Mouse (Mus musculus) CH12.LX (cell line): ENCODE results near the gene Fam178b. TPM values are rescaled to one million over a fixed set of nuclear protein-coding genes. Genes with fewer than 3 reads are reported as not detected.

ENCODE experiments used
- DNase-seq: peaks from one replicate; pipeline ENCODE4 v3.0.0-alpha.2; 2013; ENCODE audit errors: extremely low read depth
- H3K27ac ChIP-seq: 2 replicates; pipeline ENCODE4 v1.5.1; 2012; ENCODE audit warnings: low read depth, mild to moderate bottlenecking, control low read depth, moderate library complexity; ENCODE audit not compliant: insufficient read depth
- H3K27me3 ChIP-seq: replicated peaks from 2 replicates; pipeline ENCODE3; 2012; ENCODE audit warnings: inconsistent platforms
- H3K36me3 ChIP-seq, 2 experiments: replicated peaks in 1 of 2; 2 replicates each; pipeline versions ENCODE3 to v1.6.1; 2012; ENCODE audit warnings: inconsistent platforms in 1 of 2, low read length in 1 of 2, mild to moderate bottlenecking in 1 of 2, mixed read lengths in 1 of 2, moderate library complexity in 1 of 2; ENCODE audit not compliant: control insufficient read depth in 1 of 2, insufficient read depth in 1 of 2
- H3K4me1 ChIP-seq, 2 experiments: 2 replicates each; pipeline ENCODE4 v1.6.1; 2012; ENCODE audit warnings: inconsistent platforms in 1 of 2, moderate library complexity in 1 of 2; ENCODE audit not compliant: insufficient read depth in 2 of 2, control insufficient read depth in 1 of 2
- H3K4me2 ChIP-seq: 2 replicates; pipeline ENCODE4 v1.6.1; 2012; ENCODE audit warnings: low read depth, mild to moderate bottlenecking, control low read depth; ENCODE audit not compliant: poor library complexity, insufficient read depth, severe bottlenecking
- H3K4me3 ChIP-seq, 3 experiments: fragments of 150-350 bp in 1 of 3; sonication (generic) in 1 of 3; replicated peaks in 1 of 3; 2 replicates each; pipeline versions ENCODE3 to v1.5.1; 2011 to 2012; ENCODE audit warnings: low read depth in 2 of 3, low read length in 2 of 3, mild to moderate bottlenecking in 2 of 3, moderate library complexity in 2 of 3, control low read depth in 1 of 3, improper control_type of control experiment in 1 of 3, inconsistent platforms in 1 of 3, mixed read lengths in 1 of 3; ENCODE audit not compliant: poor library complexity in 1 of 3
- H3K79me2 ChIP-seq: replicated peaks from 2 replicates; pipeline ENCODE4 v1.6.1; 2012; ENCODE audit warnings: mild to moderate bottlenecking, moderate library complexity; ENCODE audit not compliant: control insufficient read depth, poor library complexity, insufficient read depth, severe bottlenecking; ENCODE audit errors: extremely low read depth
- H3K9ac ChIP-seq: 2 replicates; pipeline ENCODE4 v1.6.1; 2012; ENCODE audit warnings: low read depth, mild to moderate bottlenecking, control low read depth, moderate library complexity; ENCODE audit not compliant: insufficient read depth
- H3K9me3 ChIP-seq: replicated peaks from 2 replicates; pipeline ENCODE3; 2012; ENCODE audit warnings: low read length, inconsistent platforms, mixed read lengths
- CHD1 ChIP-seq: IDR thresholded peaks from 2 replicates; pipeline ENCODE4 v1.6.1; 2012; ENCODE audit warnings: low read depth, low read length, improper control_type of control experiment, inconsistent platforms
- CHD2 ChIP-seq: IDR thresholded peaks from 2 replicates; pipeline ENCODE4 v1.6.1; 2011; ENCODE audit warnings: low read length, improper control_type of control experiment
- E2F4 ChIP-seq: IDR thresholded peaks from 2 replicates; pipeline ENCODE4 v1.6.1; 2011; ENCODE audit warnings: low read depth, low read length, improper control_type of control experiment; ENCODE audit not compliant: insufficient replicate concordance
- ELF1 ChIP-seq: IDR thresholded peaks from 2 replicates; pipeline ENCODE4 v1.6.1; 2014; ENCODE audit warnings: low read depth, mild to moderate bottlenecking, inconsistent platforms, low read length, improper control_type of control experiment
- ETS1 ChIP-seq: conservative IDR thresholded peaks from 2 replicates; pipeline ENCODE4 v1.6.1; 2012; ENCODE audit warnings: low read depth, mild to moderate bottlenecking, inconsistent platforms, low read length, improper control_type of control experiment, moderate library complexity
- JUN ChIP-seq: IDR thresholded peaks from 2 replicates; pipeline ENCODE4 v1.6.1; 2011; ENCODE audit warnings: low read depth, mild to moderate bottlenecking, low read length, improper control_type of control experiment, moderate library complexity; ENCODE audit not compliant: insufficient read depth
- KAT2A ChIP-seq: IDR thresholded peaks from 2 replicates; pipeline ENCODE4 v1.6.1; 2012; ENCODE audit warnings: low read length, improper control_type of control experiment, inconsistent platforms; ENCODE audit not compliant: insufficient replicate concordance
- MAZ ChIP-seq: IDR thresholded peaks from 2 replicates; pipeline ENCODE4 v1.6.1; 2012; ENCODE audit warnings: low read depth, mild to moderate bottlenecking, inconsistent platforms, low read length, improper control_type of control experiment, moderate library complexity
- MEF2A ChIP-seq: IDR thresholded peaks from 2 replicates; pipeline ENCODE4 v1.6.1; 2014; ENCODE audit warnings: low read depth, mild to moderate bottlenecking, inconsistent platforms, low read length, improper control_type of control experiment, borderline replicate concordance
- MXI1 ChIP-seq: IDR thresholded peaks from 2 replicates; pipeline ENCODE4 v1.6.1; 2011; ENCODE audit warnings: mild to moderate bottlenecking, low read depth, low read length, improper control_type of control experiment
- NELFE ChIP-seq: IDR thresholded peaks from 2 replicates; pipeline ENCODE4 v1.6.1; 2011; ENCODE audit warnings: low read depth, low read length, improper control_type of control experiment
- NRF1 ChIP-seq: IDR thresholded peaks from 2 replicates; pipeline ENCODE4 v1.6.1; 2014; ENCODE audit warnings: low read depth, mild to moderate bottlenecking, inconsistent platforms, low read length, improper control_type of control experiment, moderate library complexity
- PAX5 ChIP-seq: IDR thresholded peaks from 2 replicates; pipeline ENCODE4 v1.6.1; 2012; ENCODE audit warnings: low read length, inconsistent platforms, mixed read lengths
- POLR2AphosphoS2 ChIP-seq: IDR thresholded peaks from 2 replicates; pipeline ENCODE4 v1.6.1; 2011; ENCODE audit warnings: low read depth, low read length, improper control_type of control experiment
- RAD21 ChIP-seq: IDR thresholded peaks from 2 replicates; pipeline ENCODE4 v1.6.1; 2011; ENCODE audit warnings: low read depth, mild to moderate bottlenecking, low read length, improper control_type of control experiment, moderate library complexity
- RCOR1 ChIP-seq: conservative IDR thresholded peaks from 2 replicates; pipeline ENCODE4 v1.6.1; 2012; ENCODE audit warnings: low read depth, mild to moderate bottlenecking, inconsistent platforms, low read length, improper control_type of control experiment
- SIN3A ChIP-seq: IDR thresholded peaks from 2 replicates; pipeline ENCODE4 v1.6.1; 2012; ENCODE audit warnings: low read length, improper control_type of control experiment, inconsistent platforms
- TCF12 ChIP-seq: IDR thresholded peaks from 2 replicates; pipeline ENCODE4 v1.6.1; 2014; ENCODE audit warnings: low read depth, mild to moderate bottlenecking, inconsistent platforms, low read length, improper control_type of control experiment
- USF1 ChIP-seq: IDR thresholded peaks from 2 replicates; pipeline ENCODE4 v1.6.1; 2014; ENCODE audit warnings: low read depth, mild to moderate bottlenecking, inconsistent platforms, low read length, improper control_type of control experiment
- ZKSCAN1 ChIP-seq: IDR thresholded peaks from 2 replicates; pipeline ENCODE4 v1.6.1; 2012; ENCODE audit warnings: low read depth, inconsistent platforms, low read length, improper control_type of control experiment, borderline replicate concordance
- ZMIZ1 ChIP-seq: IDR thresholded peaks from 2 replicates; pipeline ENCODE4 v1.6.1; 2012; ENCODE audit warnings: low read depth, mild to moderate bottlenecking, inconsistent platforms, low read length, improper control_type of control experiment
- ZNF384 ChIP-seq: IDR thresholded peaks from 2 replicates; pipeline ENCODE4 v1.6.1; 2012; ENCODE audit warnings: low read depth, low read length, improper control_type of control experiment, inconsistent platforms
- dilution Hi-C: fragments of 300-500 bp; cut with MboI; formaldehyde crosslinking; loops from 2 replicates; pipeline ENCODE4 v1.14.3; 2020; ENCODE audit warnings: low sequenced_read_pairs; ENCODE audit not compliant: extremely low pct_unique_long_range_greater_than_20kb, extremely low pct_ligation_motif_present
- in situ Hi-C: fragments of 300-500 bp; cut with MboI; formaldehyde crosslinking; loops from 3 replicates; pipeline ENCODE4 v1.14.3; 2019; ENCODE audit warnings: low sequenced_read_pairs, low pct_ligation_motif_present, low pct_unique_long_range_greater_than_20kb, mixed read lengths
- polyA plus RNA-seq: library from polyadenylated mRNA; unstranded; fragments of >175 nt; gene quantifications from 2 replicates; pipeline ENCODE4 v1.2.1, GENCODE M21; 2012; ENCODE audit warnings: low read depth; ENCODE audit not compliant: insufficient read length
- total RNA-seq, 2 experiments: library from RNA; depleted of rRNA; stranded (reverse); fragments of 300-350 nt in 1 of 2; fragments of >200 nt in 1 of 2; gene quantifications; 2 replicates each; pipeline ENCODE4 v1.2.3; 2012 to 2014

The Fam178b gene
- total and polyA plus RNA-seq, 3 experiments, result 0.50 TPM; not detected in 2

- Histone ChIP-seq H3K9me3 (no peaks in the 10 kb centered on the region), H3K27me3 (no peaks in the 10 kb centered on the region)
- DNase-seq, result no peak
- TF ChIP-seq USF1, result no peak
- TF ChIP-seq POLR2AphosphoS2, result no peak
- TF ChIP-seq ZMIZ1, result no peak
- TF ChIP-seq RAD21, result no peak
- TF ChIP-seq JUN, result no peak
- no peak for TF ChIP-seq E2F4
- TF ChIP-seq MEF2A, result no peak
- no peak for TF ChIP-seq ELF1
- no peak for TF ChIP-seq KAT2A
- TF ChIP-seq PAX5, result no peak
- no peak for TF ChIP-seq NRF1
- no peak for TF ChIP-seq CHD2
- TF ChIP-seq NELFE, result no peak
- TF ChIP-seq, all 38 proteins: peak for 0
- no peaks in the 10 kb centered on the region for H3K79me2 ChIP-seq
- in situ Hi-C loops, result no loop called here
- H3K36me3 ChIP-seq, result no peaks in the 10 kb centered on the region
- H3K9ac ChIP-seq, result no peak overlapping the region
- no peak overlapping the region for H3K27ac ChIP-seq
- H3K4me3 ChIP-seq, result no peak overlapping the region
- no peak overlapping the region for H3K4me2 ChIP-seq
- dilution Hi-C loops, result no loop called here
- no peaks in the 10 kb centered on the region for H3K4me1 ChIP-seq
These were observed 10.2 kb downstream of the Fam178b start for GRCm38 (mm10) chr1:36672648-36673350.

DNA sequence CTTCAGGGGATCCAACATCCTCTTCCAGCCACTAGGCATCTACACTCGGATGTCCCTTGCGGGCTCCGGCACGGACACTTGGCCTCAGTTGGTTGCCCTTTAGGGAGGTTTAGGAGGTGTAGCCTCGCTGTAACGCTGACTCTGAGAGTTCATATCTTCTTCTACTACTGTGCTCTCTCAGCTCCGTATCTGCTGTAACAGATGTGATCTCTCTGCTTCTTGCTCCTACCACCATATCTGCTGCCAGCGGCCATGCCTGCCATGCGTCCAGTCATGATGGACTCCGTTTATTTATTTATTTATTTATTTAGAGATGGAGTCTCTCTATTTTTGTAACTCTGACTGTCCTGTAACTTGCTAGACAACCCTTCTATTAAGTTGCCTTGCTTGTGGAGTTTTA lies 11.7 kb downstream of the Fam178b start:
- H3K4me3 ChIP-seq, result no peak overlapping the region
- no peak for DNase-seq
- dilution Hi-C loops, result no loop called here
- no peak overlapping the region for H3K27ac ChIP-seq
- no peak overlapping the region for H3K9ac ChIP-seq
- no peaks in the 10 kb centered on the region for H3K79me2 ChIP-seq
- H3K36me3 ChIP-seq, result no peaks in the 10 kb centered on the region
- H3K4me2 ChIP-seq, result no peak overlapping the region
- H3K9me3 ChIP-seq, result no peaks in the 10 kb centered on the region
- TF ChIP-seq E2F4 (no peak), MAZ (no peak), ZNF384 (no peak), RCOR1 (no peak), MXI1 (no peak), MEF2A (no peak), SIN3A (no peak), ZKSCAN1 (no peak), TCF12 (no peak), PAX5 (no peak), ETS1 (no peak), POLR2AphosphoS2 (no peak), CHD1 (no peak), CHD2 (no peak), ZMIZ1 (no peak)
- H3K4me1 ChIP-seq, result peaks cover 2 to 8% of the 10 kb centered on the region in 2 experiments; a peak in 3 of 4 replicates
- in situ Hi-C loops, result no loop called here
- no peaks in the 10 kb centered on the region for H3K27me3 ChIP-seq
